17 mouse cellular contexts compared by ENCODE assay signal in genomic region chr19:45224286-45224559, GRCm38 (mm10). TPM values are rescaled to one million over a fixed set of nuclear protein-coding genes. Genes with fewer than 3 reads are reported as not detected.
DNase-seq lines count a peak whose midpoint lies in the region; ATAC-seq and TF ChIP-seq lines count a peak whose summit lies in the region.
"Had no signal": no experiment of that assay in that cellular context is flagged by ENCODE, and none has a peak within 500 bp of the region (broad histone marks: within the 10 kb centered on the region; RNA-seq: fewer than 3 reads in every experiment).

No protein-coding gene starts in this region.

- no peaks in the 10 kb centered on the region for H3K9me3 ChIP-seq in forebrain, embryonic 13.5 days (replicated peaks)
- H3K9me3 ChIP-seq in forebrain, embryonic 10.5 days = no peaks in the 10 kb centered on the region
- H3K9me3 ChIP-seq in heart, postnatal 0 days (replicated peaks; ENCODE audit: control insufficient read depth, low read length) = no peaks in the 10 kb centered on the region
- H3K9me3 ChIP-seq in E14TG2a.4 (ENCODE audit: low read length) = no peaks in the 10 kb centered on the region
- H3K9me3 ChIP-seq in hindbrain, embryonic 16.5 days (ENCODE audit: control insufficient read depth, low read length) = no peaks in the 10 kb centered on the region
- H3K9me3 ChIP-seq: intestine, embryonic 15.5 days; liver, embryonic 13.5 days had no signal

- ATAC-seq in forebrain, embryonic 13.5 days = no peak
- no peak for ATAC-seq in heart, postnatal 0 days (ENCODE audit: insufficient read depth, low read depth)
- no peak for ATAC-seq in hindbrain, embryonic 16.5 days
- ATAC-seq: intestine, embryonic 15.5 days had no signal

- H3K36me3 ChIP-seq in forebrain, embryonic 13.5 days (ENCODE audit: poor library complexity, severe bottlenecking) = no peaks in the 10 kb centered on the region
- no peaks in the 10 kb centered on the region for H3K36me3 ChIP-seq in forebrain, embryonic 10.5 days (replicated peaks)
- no peaks in the 10 kb centered on the region for H3K36me3 ChIP-seq in heart, postnatal 0 days (replicated peaks; ENCODE audit: control insufficient read depth, insufficient read depth, low read length)
- H3K36me3 ChIP-seq in E14TG2a.4 (ENCODE audit: insufficient read depth, low read length) = no peaks in the 10 kb centered on the region
- H3K36me3 ChIP-seq in hindbrain, embryonic 16.5 days (ENCODE audit: control insufficient read depth, insufficient read depth, low read length) = no peaks in the 10 kb centered on the region
- H3K36me3 ChIP-seq: intestine, embryonic 15.5 days; liver, embryonic 13.5 days had no signal

- H3K9ac ChIP-seq in forebrain, embryonic 13.5 days = no peak overlapping the region
- H3K9ac ChIP-seq in heart, postnatal 0 days (replicated peaks; ENCODE audit: low read depth, low read length) = no peak overlapping the region
- no peak overlapping the region for H3K9ac ChIP-seq in hindbrain, embryonic 16.5 days (ENCODE audit: low read depth, low read length)
- H3K9ac ChIP-seq: intestine, embryonic 15.5 days; liver, embryonic 13.5 days had no signal

- intact Hi-C loops in heart, postnatal 10 days (cut with DNase I) = loop anchor here (2.0 kb wide), 1 partner anchor 21 kb away; no protein-coding TSS in a partner anchor

- no peak for TF ChIP-seq CTCF in heart, postnatal 0 days (IDR thresholded peaks at IDR 0.05; ENCODE audit: low read depth)
- TF ChIP-seq CTCF in E14TG2a.4 (conservative IDR thresholded peaks at IDR 0.05; ENCODE audit: low read length) = no peak

- no peak for DNase-seq in forebrain, embryonic 10.5 days (ENCODE audit: extremely low spot score, low spot score)
- no peak for DNase-seq in heart, postnatal 0 days (ENCODE audit: low spot score)
- no peak for DNase-seq in heart, postnatal 10 days
- DNase-seq in adrenal gland, postnatal 25 days = no peak
- no peak for DNase-seq in kidney, postnatal 36 days
- DNase-seq: adrenal gland, postnatal 36 days; cerebellum, adult 2 months; gastrocnemius, postnatal 25 days; liver, embryonic 13.5 days; lung, postnatal 14 days; thymus, postnatal 14 days had no signal

- peaks cover 15% of the 10 kb centered on the region; the same call in 1 of the 2 replicates for H3K4me1 ChIP-seq in forebrain, embryonic 13.5 days
- peaks cover 37% of the 10 kb centered on the region for H3K4me1 ChIP-seq in forebrain, embryonic 10.5 days
- H3K4me1 ChIP-seq in heart, postnatal 0 days (ENCODE audit: control insufficient read depth, insufficient read depth) = 0 out of 2 replicates have a peak, but pooled peaks cover 4% of the 10 kb centered on the region
- H3K4me1 ChIP-seq in E14TG2a.4 (replicated peaks; ENCODE audit: low read depth, low read length) = peaks cover 35% of the 10 kb centered on the region
- H3K4me1 ChIP-seq in hindbrain, embryonic 16.5 days (ENCODE audit: control insufficient read depth, insufficient read depth, low read depth, low read length) = peaks cover 10% of the 10 kb centered on the region

- H3K4me3 ChIP-seq in forebrain, embryonic 13.5 days = no peak overlapping the region
- no peak overlapping the region for H3K4me3 ChIP-seq in forebrain, embryonic 10.5 days
- H3K4me3 ChIP-seq in heart, postnatal 0 days (ENCODE audit: low read depth, low read length) = peak overlapping the region; percentile 28; the same call in 1 of the 2 replicates
- peak overlapping the region; percentile 64 for H3K4me3 ChIP-seq in E14TG2a.4 (replicated peaks; ENCODE audit: low read length)
- H3K4me3 ChIP-seq in hindbrain, embryonic 16.5 days (ENCODE audit: low read length) = no peak overlapping the region; the same call in 1 of the 2 replicates
- H3K4me3 ChIP-seq: liver, embryonic 13.5 days had no signal

- 0% methylated on average over 6 of the region's 6 CpGs for WGBS in forebrain, embryonic 13.5 days
- under 1% methylated on average over 6 of the region's 6 CpGs for WGBS in forebrain, embryonic 10.5 days
- 7% methylated on average over 6 of the region's 6 CpGs for WGBS in heart, postnatal 0 days
- 3% methylated on average over 6 of the region's 6 CpGs for WGBS in hindbrain, embryonic 16.5 days

- no peak overlapping the region for H3K27ac ChIP-seq in forebrain, embryonic 13.5 days
- no peak overlapping the region for H3K27ac ChIP-seq in forebrain, embryonic 10.5 days
- no peak overlapping the region for H3K27ac ChIP-seq in heart, postnatal 0 days (ENCODE audit: low read depth)
- no peak overlapping the region for H3K27ac ChIP-seq in hindbrain, embryonic 16.5 days (ENCODE audit: low read depth, low read length)
- H3K27ac ChIP-seq: intestine, embryonic 15.5 days; liver, embryonic 13.5 days had no signal

- H3K27me3 ChIP-seq in forebrain, embryonic 13.5 days = peaks cover 91% of the 10 kb centered on the region
- peaks cover 99% of the 10 kb centered on the region for H3K27me3 ChIP-seq in forebrain, embryonic 10.5 days (ENCODE audit: poor library complexity, severe bottlenecking)
- H3K27me3 ChIP-seq in heart, postnatal 0 days (ENCODE audit: control insufficient read depth, insufficient read depth, low read length) = peaks cover 86% of the 10 kb centered on the region
- peaks cover 84% of the 10 kb centered on the region for H3K27me3 ChIP-seq in E14TG2a.4 (ENCODE audit: insufficient read depth, low read length)
- H3K27me3 ChIP-seq in hindbrain, embryonic 16.5 days (replicated peaks; ENCODE audit: control insufficient read depth, insufficient read depth, low read length) = peaks cover 61% of the 10 kb centered on the region

- H3K4me2 ChIP-seq in forebrain, embryonic 13.5 days = peak overlapping the region; percentile 5; the same call in 1 of the 2 replicates
- peak overlapping the region; percentile 53 for H3K4me2 ChIP-seq in heart, postnatal 0 days (ENCODE audit: low read depth, low read length)
- H3K4me2 ChIP-seq in hindbrain, embryonic 16.5 days (ENCODE audit: low read length) = peak overlapping the region; percentile 45; the same call in 1 of the 2 replicates
- H3K4me2 ChIP-seq: intestine, embryonic 15.5 days had no signal

- no peak for TF ChIP-seq EP300 in heart, postnatal 0 days (IDR thresholded peaks at IDR 0.05; ENCODE audit: low read depth)

RNA-seq across cellular contexts. Expression of gene Lbx1, which starts 11.4 kb away (rescaled TPM):
- not detected in 2 replicates for polyA plus RNA-seq in forebrain, embryonic 13.5 days (2015; fragmentation: Nextera tagmentation; extraction: Ambion mirVana)
- not detected in 2 replicates for polyA plus RNA-seq in forebrain, embryonic 10.5 days (2016; fragmentation: Nextera tagmentation; extraction: Ambion mirVana)
- total RNA-seq in heart, postnatal 0 days (2014; rRNA removed; ENCODE audit: low replicate concordance) = not detected in 2 replicates
- not detected in 2 replicates for polyA plus RNA-seq in heart, postnatal 0 days (2015; fragmentation: Nextera tagmentation; extraction: Ambion mirVana)
- total RNA-seq in heart, postnatal 10 days (2021) = not detected
- polyA plus RNA-seq in hindbrain, embryonic 16.5 days (2015; fragmentation: Nextera tagmentation; extraction: Ambion mirVana) = 6.9 and 7.3 TPM in 2 replicates
- not detected in 2 replicates for total RNA-seq in adrenal gland, postnatal 25 days (2021)
- total RNA-seq: left cerebral cortex, adult 8-10 months had no signal
- polyA plus RNA-seq: liver, embryonic 13.5 days; stomach, embryonic 14.5 days had no signal

Comparison
In these comparisons a context has a peak if more than half of its experiments do, and no peak if none do; other contexts are left out.
1. H3K4me3 ChIP-seq: peak in heart, postnatal 0 days (single experiment) and E14TG2a.4 (single experiment); none in forebrain, embryonic 13.5 days (single experiment), forebrain, embryonic 10.5 days (single experiment) and hindbrain, embryonic 16.5 days (single experiment).
2. Peak in every context shown above with its lines, with median percentiles within 50 percentile points of each other: H3K4me2 ChIP-seq.